Mouse (Mus musculus): ENCODE data around the gene Arid5a.

GRCm38 (mm10) chr1:36263833-36264488 lies 43.6 kb upstream of the Arid5a start:
- TF ChIP-seq CTCF (IDR thresholded peaks at IDR 0.05; ENCODE audit: low read depth) (no peak), EP300 (IDR thresholded peaks at IDR 0.05; ENCODE audit: low read depth) (peak; percentile 79)
